8 mouse cellular contexts compared by ENCODE assay signal in the genomic region with DNA sequence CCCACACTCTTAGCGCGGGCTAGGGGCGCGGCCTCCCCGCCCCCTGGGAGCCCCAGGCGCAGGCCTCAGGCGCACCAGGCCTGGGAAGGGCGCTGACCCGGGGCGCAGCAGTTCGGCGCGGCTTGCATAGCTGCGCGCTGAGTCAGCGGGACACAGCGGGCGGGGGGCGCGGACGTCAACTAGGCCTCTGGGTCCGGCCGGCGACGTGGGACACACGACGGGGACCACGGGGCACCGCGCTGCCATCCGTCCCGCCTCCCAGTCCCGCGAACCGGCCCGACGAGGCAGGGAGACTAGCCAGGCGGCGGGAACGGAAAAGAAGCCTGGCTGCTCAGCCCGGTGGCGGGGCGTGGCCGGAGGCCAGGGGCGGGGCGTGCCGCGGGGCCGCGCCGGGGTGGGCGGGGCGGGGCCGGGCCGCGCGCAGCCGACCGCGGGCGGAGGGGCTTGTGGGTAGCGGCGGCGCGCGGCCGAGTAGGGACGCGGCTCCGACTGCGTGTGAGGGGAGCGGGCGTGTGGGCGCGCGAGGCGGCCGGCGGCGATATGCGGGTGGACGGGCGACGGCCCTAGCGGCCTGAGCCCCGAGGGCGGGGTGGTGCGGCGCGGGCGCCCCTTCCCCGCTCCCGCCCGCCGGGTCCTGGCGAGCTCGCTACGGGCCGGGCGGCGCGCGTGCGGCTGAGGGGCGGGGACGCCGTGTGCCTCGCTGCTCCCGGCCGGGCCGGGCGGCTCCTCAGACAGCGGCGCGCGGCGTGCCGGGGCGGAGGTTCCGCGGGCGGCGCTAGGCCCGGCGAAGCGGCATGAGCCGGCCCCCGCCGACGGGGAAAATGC. TPM values are rescaled to one million over a fixed set of nuclear protein-coding genes. Genes with fewer than 3 reads are reported as not detected.
DNase-seq lines count a peak whose midpoint lies in the region; ATAC-seq and TF ChIP-seq lines count a peak whose summit lies in the region.

A gene (plus strand): TSS at position 500 of the 825 bp plus-strand sequence.

- TF ChIP-seq EP300 in lung, postnatal 0 days (IDR thresholded peaks at IDR 0.05) = no peak

- H3K4me1 ChIP-seq in lung, postnatal 0 days (ENCODE audit: insufficient read depth, low read depth, low read length) = no peaks in the 10 kb centered on the region; the same call in 1 of the 2 replicates
- H3K4me1 ChIP-seq in thymus, adult 2 months (replicated peaks; ENCODE audit: control insufficient read depth, insufficient read depth, low read length) = peaks cover 7% of the 10 kb centered on the region; the same call in 1 of the 2 replicates

- peak within 1 kb of the TSS; percentile 96 for H3K4me3 ChIP-seq in lung, postnatal 0 days (ENCODE audit: low read depth, low read length)
- peak within 1 kb of the TSS; percentile 71 for H3K4me3 ChIP-seq in thymus, adult 2 months (ENCODE audit: control insufficient read depth, insufficient read depth, low read length)

- no peaks in the 10 kb centered on the region for H3K36me3 ChIP-seq in lung, postnatal 0 days (ENCODE audit: insufficient read depth, low read length)
- H3K36me3 ChIP-seq in thymus, adult 2 months (ENCODE audit: control insufficient read depth, insufficient read depth, low read length) = no peaks in the 10 kb centered on the region

- no peaks in the 10 kb centered on the region for H3K27me3 ChIP-seq in lung, postnatal 0 days (replicated peaks; ENCODE audit: insufficient read depth, low read length)
- no peaks in the 10 kb centered on the region for H3K27me3 ChIP-seq in thymus, adult 2 months (ENCODE audit: control insufficient read depth, insufficient read depth, low read length)

- no peak; the same call in 1 of the 2 replicates for TF ChIP-seq CTCF in lung, postnatal 0 days (IDR thresholded peaks at IDR 0.05)
- peak; percentile 14; the same call in 1 of the 2 replicates for TF ChIP-seq CTCF in thymus, adult 2 months (IDR thresholded peaks at IDR 0.05; ENCODE audit: borderline replicate concordance, control insufficient read depth, extremely low read depth, insufficient read depth, low read length, poor library complexity)

- peak; percentile 74 for ATAC-seq in frontal cortex, adult (ENCODE audit: low TSS enrichment)
- ATAC-seq in hematopoietic stem cell, adult 5-6 weeks (replicated peaks in 1 of 2; ENCODE audit: insufficient read depth in 1 of 2, low FRiP score in 2 of 2, low TSS enrichment in 1 of 2, low read depth in 1 of 2, poor library complexity in 2 of 2, severe bottlenecking in 2 of 2) = peak; percentile 72 to 75
- ATAC-seq in lung, postnatal 0 days = peak; percentile 91

- peak; percentile 98 for DNase-seq in Muller cell, postnatal 12 days (ENCODE audit: inconsistent ontology term)
- DNase-seq in cerebellum, adult 9-10 months = peak; percentile 83
- DNase-seq in layer of hippocampus, postnatal 10 days (ENCODE audit: low spot score in 2 of 2) = peak; percentile 80 to 89
- peak; percentile 92 for DNase-seq in lung, postnatal 0 days (ENCODE audit: low spot score)
- peak; percentile 74 for DNase-seq in ovary, adult 18-20 months (ENCODE audit: low spot score)
- peak; percentile 84 for DNase-seq in thymus, adult 2 months

- 0% methylated on average over 34 of the region's 130 CpGs for WGBS in lung, postnatal 0 days
- 2% methylated on average over 94 of the region's 130 CpGs for WGBS in thymus, adult 2 months

- peak; percentile 82 for TF ChIP-seq POLR2A in thymus, adult 2 months (IDR thresholded peaks at IDR 0.05; ENCODE audit: control insufficient read depth, extremely low read depth, insufficient read depth, low read length, poor library complexity)

- H3K9ac ChIP-seq in lung, postnatal 0 days (replicated peaks; ENCODE audit: low read depth) = peak within 1 kb of the TSS; percentile 92

- H3K9me3 ChIP-seq in lung, postnatal 0 days (ENCODE audit: low read length) = no peaks in the 10 kb centered on the region

- H3K27ac ChIP-seq in lung, postnatal 0 days (ENCODE audit: low read length) = peak within 1 kb of the TSS; percentile 99
- H3K27ac ChIP-seq in thymus, adult 2 months (ENCODE audit: control insufficient read depth, insufficient read depth, low read length) = peak within 1 kb of the TSS; percentile 28

- peak within 1 kb of the TSS; percentile 70 for H3K4me2 ChIP-seq in lung, postnatal 0 days (replicated peaks; ENCODE audit: low read depth, low read length)

RNA-seq across cellular contexts. Expression of the gene that starts here (rescaled TPM):
- 113 and 124 TPM in 2 replicates for total RNA-seq in hematopoietic stem cell, adult 5-6 weeks (2017)
- total RNA-seq in layer of hippocampus, postnatal 10 days (2021) = 10 to 100 TPM; 79.1 to 79.4 TPM
- polyA plus RNA-seq in lung, postnatal 0 days (2015; fragmentation: Nextera tagmentation; extraction: Ambion mirVana) = 18.2 and 22.9 TPM in 2 replicates
- polyA plus RNA-seq in thymus, adult 2 months (2012; rRNA removed) = 4.9 and 5.4 TPM in 2 replicates

Comparison
In these comparisons a context has a peak if more than half of its experiments do, and no peak if none do; other contexts are left out.
1. Peak in every context shown above with its lines: DNase-seq, ATAC-seq, H3K4me3 ChIP-seq and H3K27ac ChIP-seq.